Mouse (Mus musculus) MEL (cell line): ENCODE measurements at regions not wholly inside any gene's neighbourhood (a gene's known extent, or its start where the extent isn't known, plus 50 kb on each side); places are given as distances from the start of the nearest gene placed in this dataset.

Source experiments
- DNase-seq: peaks from one replicate; pipeline ENCODE4 v3.0.0; 2011; ENCODE audit warnings: low read depth, low spot score
- H3K27ac ChIP-seq: 2 replicates; pipeline ENCODE4 v1.5.1; 2012; ENCODE audit warnings: low read depth, mild to moderate bottlenecking, control low read depth, low read length, moderate library complexity; ENCODE audit not compliant: control insufficient read depth
- H3K27me3 ChIP-seq, 2 experiments: fragments of 150-350 bp in 1 of 2; sonication (generic) in 1 of 2; 2 replicates each; pipeline ENCODE4 v1.6.1; 2012; ENCODE audit warnings: low read length in 2 of 2, mild to moderate bottlenecking in 2 of 2, improper control_type of control experiment in 1 of 2, moderate library complexity in 1 of 2; ENCODE audit not compliant: insufficient read depth in 2 of 2, control insufficient read depth in 1 of 2
- H3K36me3 ChIP-seq, 2 experiments: 2 replicates each; pipeline ENCODE4 v1.6.1; 2012 to 2014; ENCODE audit warnings: low read length in 2 of 2, improper control_type of control experiment in 1 of 2, inconsistent platforms in 1 of 2, mild to moderate bottlenecking in 1 of 2; ENCODE audit not compliant: insufficient read depth in 2 of 2, control insufficient read depth in 1 of 2
- H3K4me1 ChIP-seq, 2 experiments: fragments of 150-350 bp in 1 of 2; sonication (generic) in 1 of 2; 2 replicates each; pipeline ENCODE4 v1.6.1; 2012; ENCODE audit warnings: low read length in 2 of 2, improper control_type of control experiment in 1 of 2, mild to moderate bottlenecking in 1 of 2; ENCODE audit not compliant: insufficient read depth in 2 of 2, control insufficient read depth in 1 of 2
- H3K4me3 ChIP-seq, 2 experiments: fragments of 150-350 bp in 1 of 2; sonication (generic) in 1 of 2; 2 replicates each; pipeline ENCODE4 v1.5.1; 2012; ENCODE audit warnings: low read depth in 2 of 2, low read length in 2 of 2, mild to moderate bottlenecking in 2 of 2, moderate library complexity in 2 of 2, control low read depth in 1 of 2, improper control_type of control experiment in 1 of 2; ENCODE audit not compliant: control insufficient read depth in 1 of 2, insufficient read depth in 1 of 2
- H3K79me2 ChIP-seq: 2 replicates; pipeline ENCODE4 v1.6.1; 2012; ENCODE audit warnings: mild to moderate bottlenecking, low read length, moderate library complexity; ENCODE audit not compliant: control insufficient read depth, poor library complexity, insufficient read depth
- H3K9ac ChIP-seq: 2 replicates; pipeline ENCODE4 v1.6.1; 2012; ENCODE audit warnings: low read depth, mild to moderate bottlenecking, control low read depth, low read length, moderate library complexity; ENCODE audit not compliant: control insufficient read depth, poor library complexity, severe bottlenecking
- H3K9me3 ChIP-seq: fragments of 150-350 bp; sonication (generic); replicated peaks from 2 replicates; pipeline ENCODE4 v1.6.1; 2012; ENCODE audit warnings: mild to moderate bottlenecking, low read length, improper control_type of control experiment, moderate library complexity; ENCODE audit not compliant: insufficient read depth
- CHD2 ChIP-seq: IDR thresholded peaks from 2 replicates; pipeline ENCODE4 v1.6.1; 2011; ENCODE audit warnings: low read length, improper control_type of control experiment
- CTCF ChIP-seq, 3 experiments: IDR thresholded peaks in 2 of 3; conservative IDR thresholded peaks in 1 of 3; 2 replicates each; pipeline ENCODE4 v1.5.1; 2011 to 2012; ENCODE audit warnings: low read length in 3 of 3, low read depth in 2 of 3, mild to moderate bottlenecking in 2 of 3, improper control_type of control experiment in 1 of 3, inconsistent platforms in 1 of 3, mixed read lengths in 1 of 3, moderate library complexity in 1 of 3; ENCODE audit not compliant: control insufficient read depth in 1 of 3, insufficient read depth in 1 of 3, poor library complexity in 1 of 3, severe bottlenecking in 1 of 3
- E2F4 ChIP-seq: IDR thresholded peaks from 2 replicates; pipeline ENCODE4 v1.6.1; 2011; ENCODE audit warnings: low read depth, low read length, improper control_type of control experiment, borderline replicate concordance
- ELF1 ChIP-seq: IDR thresholded peaks from 2 replicates; pipeline ENCODE4 v1.6.1; 2014; ENCODE audit warnings: low read depth, mild to moderate bottlenecking, inconsistent platforms, low read length, improper control_type of control experiment, moderate library complexity
- EP300 ChIP-seq, 2 experiments: IDR thresholded peaks; 2 replicates each; pipeline ENCODE4 v1.6.1; 2011; ENCODE audit warnings: improper control_type of control experiment in 2 of 2, low read length in 2 of 2, low read depth in 1 of 2, mild to moderate bottlenecking in 1 of 2
- ETS1 ChIP-seq: IDR thresholded peaks from 2 replicates; pipeline ENCODE4 v1.6.1; 2012; ENCODE audit warnings: low read depth, mild to moderate bottlenecking, inconsistent platforms, low read length, improper control_type of control experiment, moderate library complexity
- GATA1 ChIP-seq: IDR thresholded peaks from 2 replicates; pipeline ENCODE4 v1.6.1; 2011; ENCODE audit warnings: low read depth, low read length, improper control_type of control experiment
- HCFC1 ChIP-seq: IDR thresholded peaks from 2 replicates; pipeline ENCODE4 v1.6.1; 2012; ENCODE audit warnings: low read depth, mild to moderate bottlenecking, inconsistent platforms, low read length, improper control_type of control experiment, moderate library complexity
- JUND ChIP-seq: IDR thresholded peaks from 2 replicates; pipeline ENCODE4 v1.6.1; 2011; ENCODE audit warnings: low read depth, mild to moderate bottlenecking, improper control_type of control experiment, low read length
- MAFK ChIP-seq: IDR thresholded peaks from 2 replicates; pipeline ENCODE4 v1.6.1; 2011; ENCODE audit warnings: low read depth, mild to moderate bottlenecking, low read length, improper control_type of control experiment, borderline replicate concordance
- NELFE ChIP-seq: IDR thresholded peaks from 2 replicates; pipeline ENCODE4 v1.6.1; 2011; ENCODE audit warnings: low read depth, low read length, improper control_type of control experiment
- NRF1 ChIP-seq: IDR thresholded peaks from 2 replicates; pipeline ENCODE4 v1.6.1; 2014; ENCODE audit warnings: low read depth, mild to moderate bottlenecking, inconsistent platforms, low read length, improper control_type of control experiment, moderate library complexity; ENCODE audit not compliant: poor library complexity, insufficient read depth, severe bottlenecking
- POLR2A ChIP-seq, 2 experiments: IDR thresholded peaks; 2 replicates each; pipeline ENCODE4 v1.6.1; 2011 to 2012; ENCODE audit warnings: low read length in 2 of 2, mild to moderate bottlenecking in 2 of 2, control low read depth in 1 of 2, improper control_type of control experiment in 1 of 2, low read depth in 1 of 2, moderate library complexity in 1 of 2; ENCODE audit not compliant: control insufficient read depth in 1 of 2, insufficient read depth in 1 of 2, poor library complexity in 1 of 2
- RCOR1 ChIP-seq: IDR thresholded peaks from 2 replicates; pipeline ENCODE4 v1.6.1; 2012; ENCODE audit warnings: low read depth, mild to moderate bottlenecking, inconsistent platforms, low read length, improper control_type of control experiment
- SIN3A ChIP-seq: IDR thresholded peaks from 2 replicates; pipeline ENCODE4 v1.6.1; 2012; ENCODE audit warnings: low read length, improper control_type of control experiment, inconsistent platforms
- TAL1 ChIP-seq: IDR thresholded peaks from 2 replicates; pipeline ENCODE4 v1.6.1; 2012; ENCODE audit warnings: mild to moderate bottlenecking, inconsistent platforms, low read length, moderate library complexity, mixed read lengths
- TCF12 ChIP-seq: IDR thresholded peaks from 2 replicates; pipeline ENCODE4 v1.6.1; 2014; ENCODE audit warnings: low read depth, mild to moderate bottlenecking, inconsistent platforms, low read length, improper control_type of control experiment, moderate library complexity
- UBTF ChIP-seq: IDR thresholded peaks from 2 replicates; pipeline ENCODE4 v1.6.1; 2012; ENCODE audit warnings: low read depth, mild to moderate bottlenecking, inconsistent platforms, low read length, improper control_type of control experiment, moderate library complexity, borderline replicate concordance; ENCODE audit not compliant: insufficient read depth
- USF1 ChIP-seq: IDR thresholded peaks from 2 replicates; pipeline ENCODE4 v1.6.1; 2014; ENCODE audit warnings: low read depth, mild to moderate bottlenecking, inconsistent platforms, low read length, improper control_type of control experiment, moderate library complexity
- ZKSCAN1 ChIP-seq: IDR thresholded peaks from 2 replicates; pipeline ENCODE4 v1.6.1; 2012; ENCODE audit warnings: low read depth, mild to moderate bottlenecking, inconsistent platforms, low read length, improper control_type of control experiment, moderate library complexity

DNA sequence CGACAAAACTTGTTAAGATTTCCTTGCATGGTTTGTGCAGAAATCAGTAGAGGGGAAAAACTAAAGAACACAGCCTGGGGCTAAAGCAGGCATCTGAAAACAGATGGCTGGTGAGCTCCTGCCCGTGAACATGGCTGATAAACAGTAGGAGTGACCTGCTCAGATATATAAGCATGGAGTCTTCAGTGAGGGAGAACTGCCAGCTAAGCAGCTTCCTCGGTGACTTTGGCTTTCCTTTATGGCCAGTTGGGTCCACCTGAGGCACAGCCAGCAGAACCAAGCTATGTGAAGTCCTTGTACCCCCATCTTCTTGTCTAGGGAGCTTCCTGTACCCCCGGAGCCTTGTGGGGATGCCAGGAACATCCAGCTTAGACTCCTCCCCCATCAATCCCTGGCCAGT is 139.8 kb upstream of the Gm10295 start:
- no peak overlapping the region for H3K4me3 ChIP-seq
- no peaks in the 10 kb centered on the region for H3K4me1 ChIP-seq
- DNase-seq = no peak
- H3K9ac ChIP-seq = no peak overlapping the region
- no peaks in the 10 kb centered on the region for H3K9me3 ChIP-seq
- H3K27ac ChIP-seq = no peak overlapping the region
- H3K27me3 ChIP-seq = no peaks in the 10 kb centered on the region
- no peaks in the 10 kb centered on the region for H3K36me3 ChIP-seq
- no peak for TF ChIP-seq POLR2A (IDR thresholded peaks at IDR 0.05; ENCODE audit: control insufficient read depth in 1 of 2, insufficient read depth in 1 of 2, low read depth in 1 of 2, low read length in 2 of 2, poor library complexity in 1 of 2)
- no peak for TF ChIP-seq MAFK
- no peak for TF ChIP-seq TAL1
- TF ChIP-seq NRF1 = no peak
- TF ChIP-seq HCFC1 = no peak
- TF ChIP-seq USF1 = no peak
- TF ChIP-seq CTCF (IDR thresholded peaks at IDR 0.05 in 2 of 3, conservative IDR thresholded peaks at IDR 0.05 in 1 of 3; ENCODE audit: control insufficient read depth in 1 of 3, insufficient read depth in 1 of 3, low read depth in 2 of 3, low read length in 3 of 3, poor library complexity in 1 of 3, severe bottlenecking in 1 of 3) = no peak
- H3K79me2 ChIP-seq = no peaks in the 10 kb centered on the region

DNA sequence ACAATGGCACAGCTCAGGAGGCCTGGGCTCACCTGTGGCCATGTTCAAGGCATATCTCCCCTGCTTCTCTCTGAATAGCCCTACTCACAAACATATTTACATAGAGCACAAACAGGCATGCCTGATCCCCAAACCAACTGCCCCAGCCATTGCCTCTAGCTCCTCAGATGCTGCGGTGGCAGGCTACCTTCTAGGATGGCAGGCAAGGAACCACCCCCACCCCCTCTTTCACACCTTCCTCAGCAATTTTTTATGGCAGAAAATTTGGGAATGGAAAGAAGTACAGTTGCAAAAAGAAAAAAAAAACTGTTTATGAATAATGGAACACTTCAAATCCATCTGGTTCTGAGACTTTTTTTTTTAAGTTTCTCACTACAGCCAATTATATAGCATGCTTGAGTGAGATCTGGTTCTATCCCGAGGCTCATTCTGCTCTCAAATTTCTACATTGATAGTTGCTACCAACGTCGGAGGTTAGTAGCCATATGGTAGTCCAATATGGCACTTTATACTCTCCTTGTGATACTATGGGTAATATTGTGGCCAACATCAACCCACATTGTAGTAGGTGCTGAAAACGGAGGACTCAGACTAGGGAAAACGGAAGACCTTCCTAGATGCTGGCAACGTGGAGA is 136.8 kb upstream of the Gm10295 start:
- H3K36me3 ChIP-seq = no peaks in the 10 kb centered on the region
- no peaks in the 10 kb centered on the region for H3K27me3 ChIP-seq
- no peak overlapping the region for H3K4me3 ChIP-seq
- H3K9me3 ChIP-seq = no peaks in the 10 kb centered on the region
- H3K9ac ChIP-seq = no peak overlapping the region
- no peaks in the 10 kb centered on the region for H3K79me2 ChIP-seq
- TF ChIP-seq MAFK = no peak
- TF ChIP-seq NRF1 = no peak
- TF ChIP-seq RCOR1 = no peak
- TF ChIP-seq SIN3A = no peak
- TF ChIP-seq TCF12 = no peak
- no peak for TF ChIP-seq UBTF
- TF ChIP-seq HCFC1 = no peak
- TF ChIP-seq CHD2 = no peak
- no peak for TF ChIP-seq ELF1
- no peak for TF ChIP-seq NELFE
- TF ChIP-seq JUND = no peak
- TF ChIP-seq EP300 (IDR thresholded peaks at IDR 0.05; ENCODE audit: low read depth in 1 of 2, low read length in 2 of 2) = no peak
- no peak for TF ChIP-seq GATA1
- no peak for TF ChIP-seq E2F4
- TF ChIP-seq ETS1 = no peak
- TF ChIP-seq TAL1 = no peak
- no peak for TF ChIP-seq ZKSCAN1
- no peak for DNase-seq
- no peaks in the 10 kb centered on the region for H3K4me1 ChIP-seq
- no peak overlapping the region for H3K27ac ChIP-seq
